Mouse (Mus musculus): Measurements from ENCODE around the gene Tnfaip8l2. TPM values are rescaled to one million over a fixed set of nuclear protein-coding genes. Genes with fewer than 3 reads are reported as not detected.
"Not testable (repeated sequence)": the region's sequence is repeated elsewhere in the genome, so short reads cannot be mapped to it uniquely, and the experiment has no call there.

Tnfaip8l2 gene
- total and polyA plus RNA-seq, 3 experiments = 2.0 to 3.7 (median 2.2) TPM

DNA sequence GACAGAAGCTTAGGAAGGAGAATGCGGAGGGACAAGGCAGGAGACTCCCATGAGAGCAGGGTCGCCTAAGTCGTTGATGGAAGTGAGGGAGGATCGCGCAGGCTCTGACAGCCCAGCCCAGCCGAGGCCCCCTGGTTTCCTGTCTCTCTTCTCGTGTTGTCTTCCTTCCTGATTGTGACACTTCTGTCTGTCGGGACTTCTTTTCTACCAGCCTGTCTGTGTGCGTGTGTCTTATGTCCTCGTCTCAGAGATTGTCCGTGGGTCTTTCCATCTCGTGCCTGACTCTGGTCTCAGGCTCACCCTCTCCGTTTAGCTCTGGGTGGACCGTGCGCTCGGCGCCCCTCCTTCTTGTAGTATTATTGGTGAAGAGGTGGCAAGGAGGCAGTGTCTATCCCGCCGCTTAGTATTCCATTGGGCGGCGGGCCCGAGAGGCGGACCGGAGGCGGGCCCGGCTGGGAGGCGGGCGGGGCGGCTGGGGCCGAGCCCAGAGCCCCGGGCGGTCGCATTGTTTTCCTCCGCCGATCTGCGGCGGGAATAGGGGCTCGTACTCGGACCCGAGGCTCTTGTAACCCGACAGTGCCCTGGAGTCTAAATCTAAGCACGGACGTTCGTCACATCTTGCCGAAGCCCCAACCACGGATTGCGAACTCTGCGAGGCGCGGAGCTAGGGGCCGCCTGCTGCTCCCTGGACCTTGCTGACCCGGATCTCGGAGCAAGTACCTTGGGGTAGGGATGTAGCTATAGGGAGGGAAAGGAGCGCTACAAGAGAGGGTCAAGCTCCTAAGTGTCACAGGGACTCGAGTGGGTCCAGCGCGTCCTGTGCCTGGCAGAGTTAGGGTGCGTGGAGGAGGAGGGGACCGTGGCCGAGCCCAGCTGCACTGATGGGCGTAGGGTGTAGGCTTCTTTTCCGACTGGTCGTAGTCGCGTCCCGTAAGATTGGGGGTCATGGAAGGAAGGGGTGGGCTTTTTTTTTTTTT is 18.1 kb upstream of the Tnfaip8l2 start, which contains the start of gene Sema6c:
Gene Sema6c (plus strand): TSS at position 471 of the 977 bp plus-strand sequence.
- peak; percentile 94 for DNase-seq

DNA sequence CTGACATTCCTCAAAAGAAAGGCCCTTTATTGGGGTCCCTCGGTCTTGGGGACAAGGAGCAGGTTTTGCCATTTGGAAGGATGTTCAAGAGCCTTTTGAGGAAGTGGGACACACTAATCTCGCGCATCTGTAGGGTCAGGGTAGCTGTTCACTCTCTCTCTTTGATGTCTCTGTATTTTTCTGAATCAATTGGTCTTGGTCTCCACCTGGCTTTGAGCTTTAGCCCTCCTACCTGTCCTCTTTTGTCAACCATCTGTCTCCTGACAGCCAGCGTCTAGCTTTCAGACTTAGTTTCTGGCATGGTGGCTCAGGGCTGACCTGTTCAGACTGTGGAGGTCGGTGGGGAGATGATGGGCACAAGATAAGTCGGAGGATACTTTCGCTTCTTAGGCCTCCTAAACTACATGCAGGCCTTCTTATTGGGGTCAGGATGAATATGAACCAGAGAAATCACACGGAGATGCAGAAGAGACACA is 17.4 kb upstream of the Tnfaip8l2 start:
- DNase-seq = no peak

GRCm38 (mm10) chr3:95153874-95154273 is 11.7 kb upstream of the Tnfaip8l2 start:
- DNase-seq = peak; percentile 37

DNA sequence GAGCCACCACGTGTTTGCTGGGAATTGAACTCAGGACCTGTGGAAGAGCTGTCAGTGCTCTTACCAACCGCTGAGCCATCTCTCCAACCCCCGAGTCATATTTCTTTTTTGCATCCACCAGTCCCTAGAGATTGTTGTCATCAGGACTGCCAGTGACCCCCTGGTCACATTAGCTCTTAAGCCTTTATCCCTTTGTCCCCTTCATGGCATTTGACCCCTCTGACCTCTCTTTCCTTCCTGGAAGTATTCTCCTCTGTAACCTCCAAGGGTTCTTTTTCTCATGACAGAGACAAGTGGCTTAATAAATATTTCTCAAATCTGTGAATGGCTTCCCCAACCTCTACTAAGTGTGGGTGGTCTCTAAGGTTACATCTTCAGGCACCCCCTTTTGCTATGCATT is 5.8 kb upstream of the Tnfaip8l2 start:
- DNase-seq = no peak

GRCm38 (mm10) chr3:95142617-95143011 is 454 bp upstream of the Tnfaip8l2 start:
- DNase-seq = peak; percentile 88

GRCm38 (mm10) chr3:95141474-95141873 is 686 bp downstream of the Tnfaip8l2 start:
- no peak for DNase-seq

GRCm38 (mm10) chr3:95140795-95141194 is 1.4 kb downstream of the Tnfaip8l2 start:
- no peak for DNase-seq

- DNase-seq = no peak
Measured at GRCm38 (mm10) chr3:95140289-95140595, 1.9 kb downstream of the Tnfaip8l2 start.

DNA sequence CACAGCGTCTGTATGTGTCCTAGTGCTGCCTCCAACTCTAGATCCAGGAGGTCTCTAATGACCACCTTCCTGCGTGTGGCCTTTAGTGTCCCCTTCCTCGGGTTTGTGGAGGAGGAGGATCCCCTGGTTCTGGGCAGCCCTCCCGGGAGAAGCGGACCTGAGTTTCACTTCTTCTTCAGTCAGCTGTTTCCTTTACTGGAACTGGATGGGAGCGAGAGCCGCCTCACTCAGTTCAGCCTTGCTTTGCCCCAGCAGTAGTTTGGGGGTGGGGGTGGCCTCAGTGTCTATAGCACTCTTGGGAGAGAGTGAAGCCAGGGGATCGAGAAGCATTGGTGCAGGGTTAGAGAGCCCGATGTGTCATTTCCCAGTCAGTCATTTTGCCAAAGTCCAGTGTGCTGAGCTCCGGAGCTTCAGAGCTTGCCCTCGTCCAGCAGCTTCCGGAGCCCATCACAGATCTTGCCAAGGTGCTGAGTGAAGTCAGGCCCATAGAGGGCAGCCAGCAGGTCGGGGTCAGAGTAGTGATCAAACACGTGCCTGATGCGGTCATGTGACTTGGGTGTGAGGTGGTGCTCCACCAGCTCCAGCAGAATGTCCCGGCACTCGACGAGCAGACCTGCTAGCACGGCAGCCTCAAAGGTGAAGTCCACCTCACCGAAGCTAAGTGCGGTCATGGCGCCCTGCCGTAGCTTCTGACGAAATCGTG is 2.4 kb downstream of the Tnfaip8l2 start:
- peak; percentile 38 for DNase-seq

DNA sequence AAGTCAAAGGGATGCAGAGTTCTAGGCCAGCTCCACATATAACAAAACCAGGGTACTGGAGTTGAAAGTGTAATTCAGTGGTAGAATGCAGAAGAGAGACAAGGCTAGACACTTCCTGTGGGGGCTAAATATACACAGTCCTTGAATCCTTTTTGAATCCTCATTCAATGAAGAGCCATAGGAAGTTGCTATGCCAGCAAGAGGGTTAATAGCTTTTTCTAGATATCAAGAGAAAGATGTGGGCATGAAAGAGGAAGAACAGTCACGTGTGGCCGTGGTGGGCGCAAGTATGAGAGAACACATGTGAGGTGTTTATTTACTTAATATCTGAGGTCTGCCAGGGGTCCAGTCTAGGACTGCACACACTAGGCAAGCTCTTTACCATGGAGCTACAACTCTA is 5.8 kb downstream of the Tnfaip8l2 start:
- no peak for DNase-seq

GRCm38 (mm10) chr3:95135433-95136052 is 6.6 kb downstream of the Tnfaip8l2 start:
- DNase-seq = no peak

DNA sequence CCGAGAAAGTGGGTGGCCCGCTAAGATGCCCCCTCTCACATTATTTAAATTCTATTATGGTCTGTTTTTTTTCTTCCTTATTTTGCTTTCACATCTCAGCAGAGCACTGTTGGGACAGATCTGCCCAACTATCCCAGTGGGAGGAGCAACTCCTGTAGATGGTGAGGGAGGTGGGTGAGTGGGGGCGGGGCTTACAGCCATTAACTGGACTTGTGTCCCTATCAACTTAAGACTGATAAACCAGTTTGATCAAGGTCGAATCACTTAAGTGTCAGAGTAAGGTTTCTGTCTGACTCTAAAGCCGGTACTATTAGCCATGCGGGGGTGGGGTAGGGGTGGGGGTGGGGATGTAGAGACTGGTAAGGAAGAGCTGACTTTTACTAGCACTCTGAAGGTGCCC is 7.1 kb downstream of the Tnfaip8l2 start:
- peak; percentile 58 for DNase-seq

DNA sequence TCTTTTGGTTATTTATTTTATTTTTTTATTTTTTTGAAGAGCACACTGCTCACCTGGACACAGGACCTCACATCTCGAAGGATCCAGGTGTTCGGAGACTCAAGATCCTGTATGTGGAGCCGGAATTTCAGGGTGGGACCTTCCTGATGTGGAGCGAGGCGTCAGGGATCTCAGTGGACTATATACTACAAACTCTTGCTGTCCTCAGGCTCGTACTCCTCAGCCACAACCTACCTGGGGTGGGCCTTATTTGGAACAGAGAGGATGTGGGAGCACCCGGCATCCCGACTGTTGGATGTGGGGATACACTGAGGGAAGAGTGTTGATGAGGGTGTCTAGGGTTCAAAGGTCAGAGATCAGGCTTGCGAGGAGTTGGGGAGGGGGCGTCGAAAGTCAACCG is 8.0 kb downstream of the Tnfaip8l2 start:
- not testable (repeated sequence) for DNase-seq

DNA sequence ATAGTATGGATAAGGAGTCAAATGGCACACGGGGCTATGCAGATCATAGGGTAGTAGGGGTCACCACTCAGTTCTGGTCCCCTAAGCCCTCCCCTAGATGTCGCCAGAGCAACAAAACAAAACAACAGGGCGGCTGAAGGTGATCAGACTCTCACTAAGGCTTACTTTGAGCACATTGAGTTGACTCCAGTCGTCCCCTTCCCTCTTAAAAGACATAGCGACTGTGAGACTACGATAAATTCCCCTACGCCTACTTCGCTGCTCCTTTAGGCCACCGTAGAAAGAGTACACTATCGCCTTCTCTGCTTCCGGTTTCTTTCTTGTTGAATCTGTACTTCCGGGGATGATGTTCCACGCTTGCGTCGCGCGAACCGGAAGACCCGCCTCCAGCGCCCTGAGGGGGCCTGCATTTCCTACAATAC is 8.5 kb downstream of the Tnfaip8l2 start, which contains the start of the genes Scnm1 and Lysmd1:
Gene Scnm1 (minus strand): TSS at position 332 of the 422 bp plus-strand sequence.
Gene Lysmd1 (plus strand): TSS at position 409 of the 422 bp plus-strand sequence.
- DNase-seq = peak; percentile 94

DNA sequence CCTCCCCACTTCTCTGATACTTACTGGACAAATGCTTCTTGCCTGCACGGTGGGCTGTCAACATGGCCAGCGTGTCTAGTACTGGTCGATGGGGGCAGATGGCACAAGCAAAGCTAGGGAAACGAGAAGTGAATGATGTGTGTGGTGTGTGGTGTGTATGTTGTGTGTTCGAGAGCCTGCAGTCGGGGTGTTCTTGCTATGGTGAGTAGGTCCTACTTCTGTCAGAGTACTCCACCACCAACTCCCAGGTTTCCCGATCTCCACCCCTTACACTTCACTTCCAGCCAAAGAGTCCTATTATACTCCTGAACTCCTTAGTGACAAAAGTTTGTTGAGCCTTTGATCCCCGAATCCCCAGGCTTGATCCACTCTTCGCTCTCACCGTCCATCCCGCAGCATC is 9.0 kb downstream of the Tnfaip8l2 start:
- no peak for DNase-seq

DNA sequence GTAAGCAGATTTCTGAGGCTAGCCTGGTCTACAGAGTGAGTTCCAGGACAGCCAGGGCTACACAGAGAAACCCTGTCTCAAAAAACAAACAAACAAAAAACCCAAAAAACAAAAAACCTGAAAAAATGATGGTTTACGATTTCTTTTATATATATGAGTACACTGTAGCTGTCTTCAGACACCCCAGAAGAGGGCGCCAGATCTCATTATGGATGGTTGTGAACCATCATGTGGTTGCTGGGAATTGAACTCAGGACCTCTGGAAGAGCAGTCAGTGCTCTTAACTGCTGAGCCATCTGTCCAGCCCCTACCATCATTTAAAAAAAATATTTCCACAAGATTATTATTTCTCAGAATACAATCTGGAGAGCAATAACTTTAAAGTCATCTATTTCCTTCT is 9.8 kb downstream of the Tnfaip8l2 start:
- not testable (repeated sequence) for DNase-seq

DNA sequence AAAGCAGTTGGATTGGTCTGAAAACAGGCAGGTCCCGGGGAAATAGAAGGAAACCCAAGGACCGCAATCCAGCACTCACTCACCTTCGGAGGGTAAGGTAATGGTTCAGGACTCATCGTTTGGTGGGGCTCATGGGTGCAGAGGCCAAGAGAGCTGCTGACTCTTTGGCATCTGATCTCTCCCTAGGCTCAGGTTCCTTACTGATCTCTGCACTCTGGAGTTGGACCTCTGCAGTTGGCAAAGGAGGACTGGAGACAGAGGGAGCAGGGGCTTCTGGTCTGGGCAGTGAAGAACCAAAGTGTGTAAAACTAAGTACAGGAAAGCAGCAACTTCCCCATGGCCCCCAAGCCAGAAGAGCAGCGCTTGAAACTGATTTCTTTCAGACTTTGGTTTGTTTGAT is 12.1 kb downstream of the Tnfaip8l2 start:
- DNase-seq = no peak

DNA sequence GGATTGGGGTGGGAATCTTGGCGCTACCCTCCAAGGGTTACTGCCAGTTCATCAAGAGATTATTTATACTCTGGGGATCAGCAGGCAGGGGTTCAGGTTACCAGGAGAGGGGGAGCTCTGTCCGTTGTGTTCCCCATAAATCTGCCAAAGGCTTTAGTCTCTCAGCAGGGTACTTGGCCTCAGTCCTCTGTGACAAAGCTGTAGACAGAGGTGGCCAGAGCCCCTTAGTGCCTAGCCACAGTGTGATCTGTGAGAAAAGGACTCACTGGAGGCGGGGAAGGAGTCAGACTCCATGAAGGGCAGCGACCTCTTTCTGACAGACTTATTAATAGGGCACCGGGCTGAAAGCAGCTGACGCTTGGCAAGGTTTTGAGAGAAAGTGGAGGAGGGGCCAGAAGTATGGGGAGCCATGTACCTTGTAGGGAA is 12.9 kb downstream of the Tnfaip8l2 start:
- DNase-seq = no peak

- DNase-seq = peak; percentile 60
Measured at GRCm38 (mm10) chr3:95124972-95125371, 17.2 kb downstream of the Tnfaip8l2 start.

DNA sequence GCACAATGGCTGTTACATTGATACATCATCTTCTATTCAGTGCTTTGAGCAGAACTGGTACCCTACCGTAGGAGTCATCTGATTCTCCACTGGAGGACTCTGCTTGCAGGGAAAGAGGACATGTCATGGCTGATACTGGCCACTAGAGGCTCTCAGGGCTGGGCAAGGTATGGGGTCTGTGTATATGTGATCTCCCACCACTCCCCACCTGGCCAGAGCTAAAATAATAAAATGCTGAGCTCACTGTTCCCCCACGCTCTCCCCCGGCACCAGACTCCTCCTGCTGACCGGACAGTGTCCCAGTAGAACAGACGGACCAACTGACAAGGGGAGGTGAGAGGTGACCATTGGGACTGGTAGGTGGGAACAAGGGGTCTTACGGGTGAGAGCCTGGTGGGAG is 17.9 kb downstream of the Tnfaip8l2 start, which contains the start of gene Tmod4:
Gene Tmod4 (plus strand): TSS at position 231 of the 400 bp plus-strand sequence.
- DNase-seq = no peak

DNA sequence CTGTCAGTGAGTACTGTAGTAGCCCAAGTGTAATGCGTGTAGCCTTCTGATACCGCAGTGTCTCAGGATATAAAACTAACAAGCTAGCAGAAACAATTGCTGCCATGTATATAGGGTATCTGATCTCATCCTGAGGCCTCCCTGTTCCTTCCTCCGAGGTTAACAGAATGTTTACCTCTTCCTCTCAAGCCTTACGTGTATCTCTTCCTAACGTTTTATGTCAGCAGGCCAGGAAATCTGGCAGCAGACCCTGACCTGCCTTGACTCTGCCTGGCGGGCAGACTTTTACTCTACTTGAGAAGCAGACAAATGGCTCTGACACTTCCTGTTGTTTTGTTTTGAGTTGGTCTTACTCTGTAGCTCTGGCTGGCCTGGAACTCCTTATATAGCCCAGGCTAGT is 20.6 kb downstream of the Tnfaip8l2 start:
- DNase-seq = no peak

- DNase-seq = peak; percentile 42
Measured at GRCm38 (mm10) chr3:95117751-95118150, 24.4 kb downstream of the Tnfaip8l2 start.
